Mouse (Mus musculus) CD4-positive naive resting alpha-beta T cell, adult 57 days (primary cell): ENCODE results near the gene Wrap73. TPM values are rescaled to one million over a fixed set of nuclear protein-coding genes. Genes with fewer than 3 reads are reported as not detected.

Experiments
- total RNA-seq: library from RNA; stranded (reverse); gene quantifications from one replicate; pipeline ENCODE4 v1.2.4, GENCODE M21; 2023

The Wrap73 gene
- total RNA-seq, result 17.9 TPM

DNA sequence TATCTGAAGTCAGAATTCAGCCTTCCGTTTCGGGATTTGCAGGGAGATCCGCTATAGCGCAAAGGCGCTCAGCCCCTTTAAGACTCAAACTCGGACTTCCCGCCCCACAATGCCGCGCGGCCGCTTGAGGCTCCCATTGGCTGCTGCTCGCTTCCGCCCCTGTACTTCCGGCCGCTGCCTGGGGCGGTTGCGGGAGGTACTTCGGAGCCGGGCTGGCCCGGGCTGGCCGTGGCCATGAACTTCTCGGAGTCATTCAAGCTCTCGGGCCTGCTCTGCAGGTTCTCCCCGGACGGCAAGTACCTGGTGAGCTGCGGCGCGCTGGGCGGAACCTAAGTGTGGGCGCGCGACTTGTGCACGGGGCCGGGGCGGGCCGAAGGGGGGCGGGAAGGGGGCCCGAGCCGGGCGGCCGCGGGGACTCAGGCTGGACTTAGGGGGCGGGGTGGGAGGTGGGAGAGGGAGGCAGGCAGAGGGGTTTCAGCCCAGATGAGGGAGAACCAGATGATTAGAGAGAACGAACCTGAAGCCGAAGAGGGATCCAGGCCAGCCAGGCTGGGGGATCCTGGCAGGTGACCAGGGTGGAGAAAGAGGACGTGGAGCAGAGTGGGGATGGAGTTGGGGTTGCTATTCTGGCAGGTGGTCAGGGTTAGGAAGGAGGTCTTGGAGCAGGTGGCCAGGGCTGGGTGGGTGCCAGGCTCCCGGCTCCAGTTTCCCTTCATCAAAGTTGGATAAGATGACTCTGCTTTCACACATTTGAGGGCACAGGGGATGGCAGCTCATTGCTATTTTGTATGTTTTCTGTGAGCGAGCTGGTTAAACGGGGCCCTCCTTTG, at the start of gene Wrap73:
TSS of gene Wrap73 (plus strand) at position 162 of the 830 bp plus-strand sequence.

DNA sequence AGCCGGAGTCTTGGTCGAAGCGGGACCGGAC, 2.2 kb upstream of the Wrap73 start, which contains the start of gene Trp73:
TSS of gene Trp73 (minus strand) at position 27 of the 31 bp plus-strand sequence.

DNA sequence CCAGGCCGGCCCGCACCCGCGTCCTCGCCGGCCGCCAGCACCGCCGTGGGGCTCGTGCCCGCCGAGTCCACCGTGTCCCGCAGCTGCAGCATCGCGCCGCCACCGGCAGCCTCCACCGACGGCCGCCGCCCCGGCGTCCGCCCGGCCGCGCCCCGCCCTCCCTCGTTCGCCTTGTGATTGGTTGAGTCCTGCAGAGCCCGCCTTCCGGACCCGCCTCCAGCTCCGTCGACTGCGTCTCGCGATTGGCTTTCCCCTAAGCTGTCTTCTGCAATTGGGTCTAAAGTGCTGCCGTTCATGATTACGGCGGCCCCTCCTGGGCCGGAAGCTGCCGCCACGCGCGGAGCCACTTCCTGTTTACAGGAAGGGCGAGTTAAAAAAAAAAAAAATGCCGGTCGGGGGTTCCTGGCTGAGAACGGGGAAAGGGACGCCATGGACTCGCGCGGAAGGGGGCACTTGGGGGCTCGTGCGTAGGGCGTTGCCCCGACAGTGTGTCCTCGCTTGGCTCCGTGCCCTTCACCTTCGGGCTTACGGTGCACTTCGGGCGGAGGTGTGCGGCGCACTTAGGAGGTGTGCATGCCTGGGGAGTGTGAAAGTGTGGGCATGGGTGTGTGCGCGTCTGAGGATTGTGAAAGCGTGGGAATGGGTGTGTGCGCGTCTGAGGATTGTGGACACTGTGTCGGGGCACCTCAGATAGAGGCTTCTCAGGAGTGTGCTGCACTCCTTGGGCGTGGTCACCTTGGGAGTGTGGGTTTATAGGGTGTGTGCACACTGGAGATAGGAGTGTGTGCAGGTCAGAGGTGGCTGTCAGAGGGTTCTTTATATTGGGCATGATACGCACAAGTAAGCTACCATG, 18.6 kb downstream of the Wrap73 start, which contains the start of gene Tprgl:
TSS of gene Tprgl (minus strand) at position 129 of the 853 bp plus-strand sequence.

DNA sequence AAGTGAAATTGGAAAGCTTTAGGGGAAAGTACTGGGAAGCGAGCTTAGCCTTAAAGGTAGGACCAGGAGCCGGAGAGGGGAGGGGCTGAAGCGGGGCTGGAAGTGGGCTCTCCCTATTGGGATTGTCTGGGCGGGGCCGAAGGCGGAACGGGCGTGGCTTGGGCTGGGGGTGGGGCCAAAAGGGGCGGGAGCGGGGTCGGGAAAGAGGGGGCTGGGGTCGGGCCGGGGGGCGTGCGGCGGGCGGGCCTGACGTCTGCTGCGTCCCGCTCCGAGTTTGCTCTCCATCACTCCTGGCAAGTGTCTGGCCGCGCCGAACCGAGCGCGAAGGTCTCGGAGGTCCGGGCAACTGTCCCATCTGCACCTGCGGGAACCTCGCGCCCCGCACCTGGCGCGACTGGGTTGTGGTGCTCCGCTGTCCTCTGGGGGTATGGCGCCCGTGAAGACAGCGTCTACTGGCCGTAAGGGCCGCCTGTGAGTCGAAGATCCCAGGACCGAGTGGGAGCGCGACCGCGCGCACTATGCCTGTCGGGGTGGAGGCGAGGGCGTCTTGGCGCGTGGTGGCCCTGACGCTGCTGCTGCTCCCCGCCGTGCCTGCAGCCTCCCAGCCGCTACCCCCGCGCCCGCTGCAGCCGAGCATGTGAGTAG, 28.5 kb downstream of the Wrap73 start, which contains the start of gene Megf6:
TSS of gene Megf6 (plus strand) at position 225 of the 645 bp plus-strand sequence.

Other genes starting within 250 kb of the Wrap73 start
- 21.0 TPM for gene A430005L14Rik, start 185.1 kb upstream of the Wrap73 start, total RNA-seq
- 28.5 TPM for gene Dffb, start 167.2 kb upstream of the Wrap73 start, total RNA-seq
- 15.2 TPM for gene Cep104, start 167.2 kb upstream of the Wrap73 start, total RNA-seq
- gene Lrrc47, start 130.6 kb upstream of the Wrap73 start, total RNA-seq, result 80.8 TPM
- gene Smim1, start 116.1 kb upstream of the Wrap73 start, total RNA-seq, result 1.5 TPM
- gene Ccdc27, start 99.7 kb upstream of the Wrap73 start, total RNA-seq, result not detected
- not detected for gene Trp73, start 2.2 kb upstream of the Wrap73 start, total RNA-seq
- gene Tprgl, start 18.3 kb downstream of the Wrap73 start, total RNA-seq, result 177 TPM
- gene Megf6, start 28.4 kb downstream of the Wrap73 start, total RNA-seq, result 0.80 TPM
- not detected for gene Arhgef16, start 159.3 kb downstream of the Wrap73 start, total RNA-seq
- not detected for gene B230104I21Rik, start 193.8 kb downstream of the Wrap73 start, total RNA-seq